Mouse (Mus musculus): ENCODE measurements around the gene Ccdc88b.

Ccdc88b gene

GRCm38 (mm10) chr19:6858031-6858430 lies at the start of gene Ccdc88b:
Ccdc88b (minus strand) TSS chr19:6858211.
- TF ChIP-seq GATA4 (IDR thresholded peaks at IDR 0.05; ENCODE audit: insufficient replicate concordance, low read length): no peak

- no peak for TF ChIP-seq GATA4 (IDR thresholded peaks at IDR 0.05; ENCODE audit: insufficient replicate concordance, low read length)
These were observed 49.1 kb upstream of the Ccdc88b start for GRCm38 (mm10) chr19:6907094-6907493.

- TF ChIP-seq GATA4 (IDR thresholded peaks at IDR 0.05; ENCODE audit: insufficient replicate concordance, low read length): no peak
These were observed 48.2 kb upstream of the Ccdc88b start for GRCm38 (mm10) chr19:6906199-6906598.

GRCm38 (mm10) chr19:6905498-6906159 lies 47.6 kb upstream of the Ccdc88b start:
- TF ChIP-seq GATA4 (IDR thresholded peaks at IDR 0.05; ENCODE audit: insufficient replicate concordance, low read length): no peak

- no peak for TF ChIP-seq GATA4 (IDR thresholded peaks at IDR 0.05; ENCODE audit: insufficient replicate concordance, low read length)
These were observed 46.8 kb upstream of the Ccdc88b start for GRCm38 (mm10) chr19:6904846-6905245.

GRCm38 (mm10) chr19:6903031-6903430 lies 45.0 kb upstream of the Ccdc88b start:
- TF ChIP-seq GATA4 (IDR thresholded peaks at IDR 0.05; ENCODE audit: insufficient replicate concordance, low read length): no peak

- no peak for TF ChIP-seq GATA4 (IDR thresholded peaks at IDR 0.05; ENCODE audit: insufficient replicate concordance, low read length)
These were observed 41.6 kb upstream of the Ccdc88b start for GRCm38 (mm10) chr19:6899641-6900040.

- TF ChIP-seq GATA4 (IDR thresholded peaks at IDR 0.05; ENCODE audit: insufficient replicate concordance, low read length): no peak
These were observed 35.9 kb upstream of the Ccdc88b start for GRCm38 (mm10) chr19:6893731-6894451.

- TF ChIP-seq GATA4 (IDR thresholded peaks at IDR 0.05; ENCODE audit: insufficient replicate concordance, low read length): no peak
These were observed 34.5 kb upstream of the Ccdc88b start for GRCm38 (mm10) chr19:6892512-6892911.

- TF ChIP-seq GATA4 (IDR thresholded peaks at IDR 0.05; ENCODE audit: insufficient replicate concordance, low read length): no peak
These were observed 20.0 kb upstream of the Ccdc88b start for GRCm38 (mm10) chr19:6877965-6878364.

GRCm38 (mm10) chr19:6876799-6877198 lies 18.8 kb upstream of the Ccdc88b start:
- TF ChIP-seq GATA4 (IDR thresholded peaks at IDR 0.05; ENCODE audit: insufficient replicate concordance, low read length): no peak

GRCm38 (mm10) chr19:6875834-6876233 lies 17.8 kb upstream of the Ccdc88b start:
- TF ChIP-seq GATA4 (IDR thresholded peaks at IDR 0.05; ENCODE audit: insufficient replicate concordance, low read length): no peak

- no peak for TF ChIP-seq GATA4 (IDR thresholded peaks at IDR 0.05; ENCODE audit: insufficient replicate concordance, low read length)
These were observed 16.2 kb upstream of the Ccdc88b start for GRCm38 (mm10) chr19:6874257-6874656.

- no peak for TF ChIP-seq GATA4 (IDR thresholded peaks at IDR 0.05; ENCODE audit: insufficient replicate concordance, low read length)
These were observed 14.7 kb upstream of the Ccdc88b start for GRCm38 (mm10) chr19:6872701-6873100.

- TF ChIP-seq GATA4 (IDR thresholded peaks at IDR 0.05; ENCODE audit: insufficient replicate concordance, low read length): no peak
These were observed 13.7 kb upstream of the Ccdc88b start for GRCm38 (mm10) chr19:6871574-6872271.

GRCm38 (mm10) chr19:6869355-6869754 lies 11.3 kb upstream of the Ccdc88b start:
- TF ChIP-seq GATA4 (IDR thresholded peaks at IDR 0.05; ENCODE audit: insufficient replicate concordance, low read length): peak; percentile 8; the same call in 1 of the 2 replicates

All from liver, adult (tissue).